Mouse (Mus musculus) hindbrain, embryonic 13.5 days (tissue): ENCODE results near the gene Rgl3. TPM values are rescaled to one million over a fixed set of nuclear protein-coding genes. Genes with fewer than 3 reads are reported as not detected.

Experiments
- ATAC-seq: fragments of 200-750 bp; cut with Nextera tagmentation; 2 replicates; pipeline ENCODE4 v1.8.0; 2017; ENCODE audit warnings: moderate TSS enrichment; ENCODE audit not compliant: low FRiP score
- H3K27ac ChIP-seq: fragments of 300-500 bp; sonication (generic); 2 replicates; pipeline ENCODE4 v1.5.1; 2015; ENCODE audit warnings: inconsistent platforms, mild to moderate bottlenecking, moderate library complexity
- H3K27me3 ChIP-seq: fragments of 300-500 bp; sonication (generic); 2 replicates; pipeline ENCODE4 v1.6.1; 2015; ENCODE audit warnings: mild to moderate bottlenecking, inconsistent platforms
- H3K36me3 ChIP-seq: fragments of 300-500 bp; sonication (generic); 2 replicates; pipeline ENCODE4 v1.6.1; 2015; ENCODE audit warnings: mild to moderate bottlenecking, inconsistent platforms
- H3K4me1 ChIP-seq: fragments of 300-500 bp; sonication (generic); replicated peaks from 2 replicates; pipeline ENCODE4 v1.6.1; 2015; ENCODE audit warnings: inconsistent platforms
- H3K4me2 ChIP-seq: fragments of 300-500 bp; sonication (generic); 2 replicates; pipeline ENCODE4 v1.6.1; 2015; ENCODE audit warnings: inconsistent platforms, mild to moderate bottlenecking, moderate library complexity
- H3K4me3 ChIP-seq: fragments of 300-500 bp; sonication (generic); 2 replicates; pipeline ENCODE4 v1.5.1; 2015; ENCODE audit warnings: mild to moderate bottlenecking, inconsistent platforms
- H3K9ac ChIP-seq: fragments of 300-500 bp; sonication (generic); 2 replicates; pipeline ENCODE4 v1.6.1; 2015; ENCODE audit warnings: mild to moderate bottlenecking, inconsistent platforms
- H3K9me3 ChIP-seq: fragments of 300-500 bp; sonication (generic); 2 replicates; pipeline ENCODE4 v1.6.1; 2016; ENCODE audit warnings: inconsistent platforms
- WGBS: fragments of 180-500 bp; shearing (Covaris S2); methylation state at CpG from one replicate; pipeline ENCODE4 v1.1.7; 2015; 5-methylcytosine and 5-hydroxymethylcytosine counted together
- polyA plus RNA-seq: library from polyadenylated mRNA; unstranded; fragments of >200 nt; fragmentation: Nextera tagmentation; extraction: Ambion mirVana; gene quantifications from 2 replicates; pipeline ENCODE4 v1.2.1, GENCODE M21; 2015

Rgl3 gene
- polyA plus RNA-seq, 1 experiment from 2014 or later, result 1.1 TPM

GRCm38 (mm10) chr9:21925506-21925905, 63.7 kb downstream of the Rgl3 start:
- H3K4me2 ChIP-seq, result no peak overlapping the region
- H3K9me3 ChIP-seq, result no peaks in the 10 kb centered on the region
- no peak for ATAC-seq
- WGBS, result 95% methylated on average over 1 of the region's 1 CpGs
- peaks cover 5% of the 10 kb centered on the region for H3K36me3 ChIP-seq
- no peak overlapping the region for H3K27ac ChIP-seq
- H3K4me3 ChIP-seq, result no peak overlapping the region
- H3K27me3 ChIP-seq, result no peaks in the 10 kb centered on the region
- H3K4me1 ChIP-seq, result peaks cover 16% of the 10 kb centered on the region
- H3K9ac ChIP-seq, result no peak overlapping the region

GRCm38 (mm10) chr9:21925034-21925433, 64.2 kb downstream of the Rgl3 start:
- Histone ChIP-seq H3K36me3 (peaks cover 5% of the 10 kb centered on the region), H3K27me3 (no peaks in the 10 kb centered on the region), H3K4me2 (no peak overlapping the region), H3K4me3 (no peak overlapping the region), H3K9ac (no peak overlapping the region), H3K27ac (no peak overlapping the region), H3K9me3 (no peaks in the 10 kb centered on the region), H3K4me1 (peaks cover 16% of the 10 kb centered on the region)
- no peak for ATAC-seq
- 85% methylated on average over 3 of the region's 3 CpGs for WGBS

GRCm38 (mm10) chr9:21924099-21924493, 65.2 kb downstream of the Rgl3 start:
- 69% methylated on average over 6 of the region's 6 CpGs for WGBS
- Histone ChIP-seq H3K4me2 (no peak overlapping the region), H3K27me3 (no peaks in the 10 kb centered on the region), H3K4me3 (no peak overlapping the region), H3K9me3 (no peaks in the 10 kb centered on the region), H3K27ac (no peak overlapping the region), H3K9ac (no peak overlapping the region), H3K4me1 (peaks cover 16% of the 10 kb centered on the region), H3K36me3 (peaks cover 5% of the 10 kb centered on the region)
- ATAC-seq, result no peak

GRCm38 (mm10) chr9:21923490-21924098, 65.7 kb downstream of the Rgl3 start:
- peaks cover 16% of the 10 kb centered on the region for H3K4me1 ChIP-seq
- no peak overlapping the region for H3K27ac ChIP-seq
- no peaks in the 10 kb centered on the region for H3K27me3 ChIP-seq
- H3K9ac ChIP-seq, result no peak overlapping the region
- H3K4me2 ChIP-seq, result no peak overlapping the region
- ATAC-seq, result no peak
- H3K36me3 ChIP-seq, result peaks cover 5% of the 10 kb centered on the region
- H3K4me3 ChIP-seq, result no peak overlapping the region
- no peaks in the 10 kb centered on the region for H3K9me3 ChIP-seq
- WGBS, result 87% methylated on average over 3 of the region's 3 CpGs

- no peak overlapping the region for H3K4me3 ChIP-seq
- no peaks in the 10 kb centered on the region for H3K9me3 ChIP-seq
- H3K9ac ChIP-seq, result no peak overlapping the region
- H3K36me3 ChIP-seq, result peaks cover 5% of the 10 kb centered on the region
- H3K27me3 ChIP-seq, result no peaks in the 10 kb centered on the region
- no peak for ATAC-seq
- 88% methylated on average over 4 of the region's 4 CpGs for WGBS
- no peak overlapping the region for H3K4me2 ChIP-seq
- no peak overlapping the region for H3K27ac ChIP-seq
- H3K4me1 ChIP-seq, result peaks cover 19% of the 10 kb centered on the region
These were observed 66.2 kb downstream of the Rgl3 start for GRCm38 (mm10) chr9:21923036-21923435.

Other genes starting within 250 kb of the Rgl3 start
- 22.0 and 26.4 TPM in 2 replicates for gene Spc24, start 229.1 kb downstream of the Rgl3 start, polyA plus RNA-seq
- gene Kank2, start 190.7 kb downstream of the Rgl3 start, polyA plus RNA-seq, result 4.7 and 5.0 TPM in 2 replicates
- gene Angptl8, start 153.9 kb downstream of the Rgl3 start, polyA plus RNA-seq, result 0.39 and 0.53 TPM in 2 replicates
- 17.2 and 18.2 TPM in 2 replicates for gene Dock6, start 136.8 kb downstream of the Rgl3 start, polyA plus RNA-seq
- gene Rab3d, start 71.3 kb downstream of the Rgl3 start, polyA plus RNA-seq, result 15.9 and 18.5 TPM in 2 replicates
- 8.9 and 10.4 TPM in 2 replicates for gene Ccdc159, start 62.0 kb downstream of the Rgl3 start, polyA plus RNA-seq
- gene Tmem205, start 61.9 kb downstream of the Rgl3 start, polyA plus RNA-seq, result 47.1 and 48.2 TPM in 2 replicates
- 67.5 and 71.4 TPM in 2 replicates for gene Plppr2, start 52.4 kb downstream of the Rgl3 start, polyA plus RNA-seq
- gene Swsap1, start 33.7 kb downstream of the Rgl3 start, polyA plus RNA-seq, result 9.1 and 9.7 TPM in 2 replicates
- gene Epor, start 25.9 kb downstream of the Rgl3 start, polyA plus RNA-seq, result 1.9 and 2.2 TPM in 2 replicates
- gene Ccdc151, start 13.2 kb upstream of the Rgl3 start, polyA plus RNA-seq, result 4.1 and 4.4 TPM in 2 replicates
- gene Prkcsh, start 13.4 kb upstream of the Rgl3 start, polyA plus RNA-seq, result 99.3 and 101 TPM in 2 replicates
- 80.6 and 81.7 TPM in 2 replicates for gene Elavl3, start 62.6 kb upstream of the Rgl3 start, polyA plus RNA-seq
- gene Gm49318, start 81.8 kb upstream of the Rgl3 start, polyA plus RNA-seq, result not detected in 2 replicates
- 17.7 and 19.5 TPM in 2 replicates for gene Zfp653, start 81.9 kb upstream of the Rgl3 start, polyA plus RNA-seq
- gene Ecsit, start 96.0 kb upstream of the Rgl3 start, polyA plus RNA-seq, result 53.5 and 56.5 TPM in 2 replicates
- gene Cnn1, start 109.8 kb upstream of the Rgl3 start, polyA plus RNA-seq, result 1.4 and 4.5 TPM in 2 replicates
- gene Elof1, start 127.7 kb upstream of the Rgl3 start, polyA plus RNA-seq, result 179 and 185 TPM in 2 replicates
- gene Acp5, start 146.3 kb upstream of the Rgl3 start, polyA plus RNA-seq, result 0.82 and 0.98 TPM in 2 replicates
- 81.3 and 88.2 TPM in 2 replicates for gene Pigyl, start 167.4 kb upstream of the Rgl3 start, polyA plus RNA-seq
- 0.17 TPM in 1 of 2 replicates, not detected in the other for gene Zfp872, start 198.6 kb upstream of the Rgl3 start, polyA plus RNA-seq
- gene Zfp809, start 236.3 kb upstream of the Rgl3 start, polyA plus RNA-seq, result 9.0 and 10.9 TPM in 2 replicates